Mouse (Mus musculus) cortical plate, adult 2 months (tissue): Measurements from ENCODE around the gene N4bp1.

Experiments
- CTCF ChIP-seq: fragments of 200-500 bp; IDR thresholded peaks from 2 replicates; pipeline ENCODE4 v1.5.1; 2011; ENCODE audit warnings: mild to moderate bottlenecking, control low read depth, low read length; ENCODE audit not compliant: insufficient read depth; ENCODE audit errors: extremely low read depth
- POLR2A ChIP-seq: fragments of 200-500 bp; IDR thresholded peaks from 2 replicates; pipeline ENCODE4 v1.6.1; 2011; ENCODE audit warnings: mild to moderate bottlenecking, low read length, control low read depth; ENCODE audit not compliant: insufficient read depth; ENCODE audit errors: extremely low read depth

- TF ChIP-seq CTCF: peak; percentile 85
- TF ChIP-seq POLR2A: no peak
Measured at GRCm38 (mm10) chr8:86933898-86934297, 48.8 kb upstream of the N4bp1 start.
